Mouse (Mus musculus) heart, postnatal 0 days (tissue): Measurements from ENCODE around the gene Fxn.

Experiments used
- CTCF ChIP-seq: IDR thresholded peaks from 2 replicates; pipeline ENCODE4 v1.5.1; 2016; ENCODE audit warnings: antibody characterized with exemption, control low read depth, low read depth
- EP300 ChIP-seq: IDR thresholded peaks from 2 replicates; pipeline ENCODE4 v1.6.1; 2016; ENCODE audit warnings: antibody characterized with exemption, low read depth

DNA sequence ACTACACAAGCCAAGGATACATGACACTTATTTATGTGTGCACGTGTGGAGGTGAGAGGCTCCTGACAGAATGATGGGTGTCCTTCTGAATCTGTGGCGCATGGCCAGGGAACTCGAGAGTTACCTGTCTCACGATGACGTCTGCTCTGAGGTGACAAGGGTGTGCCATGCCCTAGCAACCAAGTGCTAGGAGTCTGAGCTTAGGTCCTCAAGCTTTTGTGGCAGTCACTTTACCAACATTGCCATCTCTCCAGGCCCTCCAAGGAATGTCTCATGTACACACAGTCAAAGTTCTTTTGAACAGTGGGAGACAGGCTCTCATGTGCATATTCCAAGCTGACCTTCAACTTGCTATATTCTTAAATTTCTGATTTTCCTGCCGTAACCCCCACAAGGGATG, 22.4 kb downstream of the Fxn start:
- TF ChIP-seq EP300 (no peak), CTCF (no peak)
